Mouse (Mus musculus) lung, embryonic 16.5 days (tissue): Measurements from ENCODE around the gene Mblac1. TPM values are rescaled to one million over a fixed set of nuclear protein-coding genes. Genes with fewer than 3 reads are reported as not detected.
A peak's percentile ranks its signal among the peaks of the same experiment; 100 is the strongest.

Experiments
- ATAC-seq: fragments of 200-750 bp; cut with Nextera tagmentation; 2 replicates; pipeline ENCODE4 v1.8.0; 2017; ENCODE audit warnings: low read depth, mild to moderate bottlenecking, moderate library complexity
- H3K27ac ChIP-seq: fragments of 300-500 bp; sonication (generic); 2 replicates; pipeline ENCODE4 v1.5.1; 2014; ENCODE audit warnings: mild to moderate bottlenecking, control low read depth, low read length
- H3K27me3 ChIP-seq: fragments of 300-500 bp; sonication (generic); 2 replicates; pipeline ENCODE4 v1.6.1; 2014; ENCODE audit warnings: low read depth, low read length, mixed read lengths; ENCODE audit not compliant: control insufficient read depth, insufficient read depth
- H3K36me3 ChIP-seq: fragments of 300-500 bp; sonication (generic); 2 replicates; pipeline ENCODE4 v1.6.1; 2014; ENCODE audit warnings: low read length; ENCODE audit not compliant: control insufficient read depth, insufficient read depth
- H3K4me1 ChIP-seq: fragments of 300-500 bp; sonication (generic); replicated peaks from 2 replicates; pipeline ENCODE4 v1.6.1; 2014; ENCODE audit warnings: low read length, mixed read lengths; ENCODE audit not compliant: control insufficient read depth, insufficient read depth
- H3K4me2 ChIP-seq: fragments of 300-500 bp; sonication (generic); 2 replicates; pipeline ENCODE4 v1.6.1; 2014; ENCODE audit warnings: low read depth, low read length, control low read depth
- H3K4me3 ChIP-seq: fragments of 300-500 bp; sonication (generic); 2 replicates; pipeline ENCODE4 v1.5.1; 2014; ENCODE audit warnings: mild to moderate bottlenecking, low read length, control low read depth
- H3K9ac ChIP-seq: fragments of 300-500 bp; sonication (generic); 2 replicates; pipeline ENCODE4 v1.6.1; 2014; ENCODE audit warnings: low read length, control low read depth
- H3K9me3 ChIP-seq: fragments of 300-500 bp; sonication (generic); 2 replicates; pipeline ENCODE4 v1.6.1; 2016; ENCODE audit warnings: low read length; ENCODE audit not compliant: control insufficient read depth
- WGBS: fragments of 180-500 bp; shearing (Covaris S2); extraction: QIAGEN DNeasy Blood & Tissue Kit; methylation state at CpG from one replicate; pipeline ENCODE4 v1.1.7; 2014; 5-methylcytosine and 5-hydroxymethylcytosine counted together
- microRNA counts: library from miRNA; unstranded; fragments of <30 nt; microRNA quantifications from one replicate; lab custom pipeline; 2016
- microRNA-seq: library from miRNA; unstranded; fragments of <30 nt; microRNA quantifications from one replicate; pipeline ENCODE4, GENCODE M21; 2016
- polyA plus RNA-seq: library from polyadenylated mRNA; unstranded; fragments of >200 nt; fragmentation: Nextera tagmentation; extraction: Ambion mirVana; gene quantifications from 2 replicates; pipeline ENCODE4 v1.2.1, GENCODE M21; 2015

The Mblac1 gene
- polyA plus RNA-seq, 1 experiment from 2014 or later, result 8.8 TPM

DNA sequence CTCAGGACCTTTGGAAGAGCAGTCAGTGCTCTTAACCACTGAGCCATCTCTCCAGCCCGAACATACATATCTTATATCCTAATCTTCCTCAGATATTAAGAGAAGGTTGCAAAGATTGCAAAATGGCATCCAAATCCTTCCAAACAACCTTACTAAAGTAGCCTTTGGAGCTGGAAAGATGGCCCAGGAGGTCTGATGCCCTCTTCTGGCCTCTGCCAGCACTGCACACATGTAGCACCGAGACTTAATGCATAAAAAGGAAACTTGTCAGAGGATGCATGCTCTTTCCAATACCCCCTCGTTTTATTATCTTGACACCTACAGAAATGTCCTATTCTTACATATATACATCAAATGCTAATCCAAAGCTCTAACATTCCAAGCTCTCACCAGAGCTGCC lies 33.9 kb downstream of the Mblac1 start:
- ATAC-seq, result no peak
- H3K4me1 ChIP-seq, result no peaks in the 10 kb centered on the region
- no peaks in the 10 kb centered on the region for H3K27me3 ChIP-seq
- 49% methylated on average over 3 of the region's 3 CpGs for WGBS
- H3K27ac ChIP-seq, result no peak overlapping the region
- no peak overlapping the region for H3K4me2 ChIP-seq
- no peaks in the 10 kb centered on the region for H3K36me3 ChIP-seq
- no peaks in the 10 kb centered on the region for H3K9me3 ChIP-seq
- no peak overlapping the region for H3K9ac ChIP-seq
- H3K4me3 ChIP-seq, result no peak overlapping the region

DNA sequence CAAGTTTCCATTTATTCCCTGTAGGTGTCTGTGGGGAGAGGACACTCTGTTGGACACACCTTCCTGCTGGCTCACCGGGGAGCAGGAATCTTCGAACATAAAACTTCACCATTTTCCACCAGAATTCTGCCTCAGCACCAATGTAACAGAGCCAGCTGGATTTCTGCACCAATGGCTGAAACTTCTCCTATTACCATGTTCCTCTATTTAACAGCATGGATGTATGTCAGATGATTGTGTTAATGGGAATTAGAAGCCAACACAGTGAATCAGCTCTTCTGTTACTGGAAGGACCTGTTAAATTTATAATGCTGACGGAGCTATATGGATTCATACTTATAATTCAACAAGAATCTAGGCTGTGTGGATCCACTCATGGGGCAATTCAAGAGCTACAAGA lies 35.4 kb downstream of the Mblac1 start:
- Histone ChIP-seq H3K9ac (no peak overlapping the region), H3K9me3 (no peaks in the 10 kb centered on the region), H3K27me3 (no peaks in the 10 kb centered on the region), H3K4me3 (no peak overlapping the region), H3K27ac (no peak overlapping the region), H3K4me1 (no peaks in the 10 kb centered on the region), H3K4me2 (no peak overlapping the region), H3K36me3 (no peaks in the 10 kb centered on the region)
- ATAC-seq, result no peak
- 82% methylated on average over 3 of the region's 3 CpGs for WGBS

DNA sequence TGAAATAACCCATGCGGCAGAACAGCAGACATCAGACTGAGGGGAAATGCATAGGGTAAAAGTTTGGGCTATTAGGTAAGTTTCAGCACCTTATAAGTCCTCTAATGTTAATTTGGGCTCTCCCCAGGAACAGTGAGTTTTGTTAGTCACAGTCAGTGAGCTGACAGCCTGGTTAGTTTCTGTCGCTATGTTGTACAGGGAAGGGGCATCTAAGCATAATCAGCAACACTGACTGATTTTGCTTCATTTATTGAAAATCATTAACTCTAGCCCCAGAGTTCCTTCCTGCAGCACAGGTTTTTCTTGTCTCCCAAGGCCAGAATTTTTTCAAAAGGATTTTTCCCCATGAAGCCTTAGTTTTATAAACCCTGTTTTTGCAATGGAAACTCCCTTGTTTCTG lies 39.7 kb downstream of the Mblac1 start:
- Histone ChIP-seq H3K27me3 (no peaks in the 10 kb centered on the region), H3K4me1 (no peaks in the 10 kb centered on the region), H3K27ac (no peak overlapping the region), H3K4me3 (no peak overlapping the region), H3K9ac (no peak overlapping the region), H3K9me3 (no peaks in the 10 kb centered on the region), H3K4me2 (no peak overlapping the region), H3K36me3 (no peaks in the 10 kb centered on the region)
- WGBS, result 74% methylated on average over 2 of the region's 2 CpGs
- ATAC-seq, result no peak

DNA sequence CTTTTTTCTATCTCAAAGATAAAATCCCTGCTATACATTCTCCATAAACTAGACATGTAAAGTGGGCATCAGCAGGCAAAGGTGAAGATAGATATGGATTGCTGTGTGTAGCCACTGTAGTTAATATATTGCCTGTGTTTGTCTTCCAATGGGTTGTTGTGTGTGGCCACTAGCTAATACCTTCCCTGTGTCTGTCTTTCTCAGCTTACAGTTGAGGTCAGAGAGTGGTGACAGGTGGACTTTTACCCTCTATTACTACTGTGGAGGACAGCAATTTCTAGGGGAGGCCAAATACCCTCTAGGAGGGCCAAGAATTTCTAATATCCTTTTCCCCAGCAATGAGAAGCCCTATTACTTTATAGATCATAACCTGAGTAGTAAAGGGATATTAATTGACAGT lies 40.1 kb downstream of the Mblac1 start:
- H3K9ac ChIP-seq, result no peak overlapping the region
- no peak for ATAC-seq
- no peak overlapping the region for H3K27ac ChIP-seq
- H3K4me3 ChIP-seq, result no peak overlapping the region
- H3K27me3 ChIP-seq, result no peaks in the 10 kb centered on the region
- H3K9me3 ChIP-seq, result no peaks in the 10 kb centered on the region
- no peaks in the 10 kb centered on the region for H3K36me3 ChIP-seq
- no peak overlapping the region for H3K4me2 ChIP-seq
- no peaks in the 10 kb centered on the region for H3K4me1 ChIP-seq

DNA sequence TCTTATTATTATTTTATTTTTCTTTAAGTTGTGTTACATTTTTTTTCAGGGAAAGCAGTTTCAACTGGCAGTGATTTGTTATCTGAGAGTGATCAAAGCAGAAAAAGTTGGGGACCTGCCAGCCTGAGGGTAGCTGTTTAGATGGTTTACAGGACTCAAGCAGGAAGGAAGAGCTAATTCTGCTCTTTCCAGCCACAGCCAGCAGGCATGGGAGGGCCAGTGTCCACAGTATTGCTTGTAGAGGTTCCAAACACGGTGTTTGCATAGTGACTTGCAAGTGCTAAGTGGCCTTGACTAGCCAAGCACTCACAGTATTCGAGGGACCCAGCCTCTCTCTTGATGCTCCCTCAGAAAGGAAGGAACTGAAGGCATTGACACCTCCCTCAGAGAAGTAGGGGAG lies 47.4 kb downstream of the Mblac1 start:
- 7% methylated on average over 2 of the region's 2 CpGs for WGBS
- Histone ChIP-seq H3K9ac (no peak overlapping the region), H3K9me3 (no peaks in the 10 kb centered on the region), H3K27me3 (no peaks in the 10 kb centered on the region), H3K27ac (no peak overlapping the region), H3K36me3 (no peaks in the 10 kb centered on the region), H3K4me1 (no peaks in the 10 kb centered on the region), H3K4me3 (no peak overlapping the region), H3K4me2 (no peak overlapping the region)
- no peak for ATAC-seq

MicroRNAs within 50 kb of the gene (microRNA counts, 519-probe panel; counts per million panel counts)
- microRNA mmu-miR-106b (lab: Ali Mortazavi, UCI), result 4,286 counts per million, percentile 87 among the panel's probes with 10 or more counts
- 5,089 counts per million, percentile 95 among the panel's probes with 10 or more counts for microRNA mmu-miR-25 (lab: Ali Mortazavi, UCI)
- microRNA mmu-miR-93 (lab: Ali Mortazavi, UCI), result 4,235 counts per million, percentile 85 among the panel's probes with 10 or more counts

Small RNAs within 50 kb of the gene (microRNA-seq; reads per million reads assigned to microRNA genes)
- 6,708 reads per million, percentile 92 among the genes with 10 or more reads in this experiment for gene Mir106b
- 565 reads per million, percentile 70 among the genes with 10 or more reads in this experiment for gene Mir25
- 9,171 reads per million, percentile 94 among the genes with 10 or more reads in this experiment for gene Mir93

Other genes starting within 250 kb of the Mblac1 start
- 0.08 and 0.10 TPM in 2 replicates for gene Gjc3, start 231.2 kb upstream of the Mblac1 start, polyA plus RNA-seq
- gene Azgp1, start 212.8 kb upstream of the Mblac1 start, polyA plus RNA-seq, result 1.1 TPM in 1 of 2 replicates, not detected in the other
- not detected in 2 replicates for gene Smok3a, start 173.1 kb upstream of the Mblac1 start, polyA plus RNA-seq
- gene Smok3b, start 172.9 kb upstream of the Mblac1 start, polyA plus RNA-seq, result not detected in 2 replicates
- not detected in 2 replicates for gene Smok3c, start 141.1 kb upstream of the Mblac1 start, polyA plus RNA-seq
- gene Zkscan1, start 109.2 kb upstream of the Mblac1 start, polyA plus RNA-seq, result 14.8 and 18.1 TPM in 2 replicates
- gene Zscan21, start 77.4 kb upstream of the Mblac1 start, polyA plus RNA-seq, result 57.9 and 61.5 TPM in 2 replicates
- 22.8 and 24.0 TPM in 2 replicates for gene Zfp113, start 38.6 kb upstream of the Mblac1 start, polyA plus RNA-seq
- gene Cops6, start 33.2 kb upstream of the Mblac1 start, polyA plus RNA-seq, result 292 and 301 TPM in 2 replicates
- 26.2 and 27.4 TPM in 2 replicates for gene Ap4m1, start 22.3 kb upstream of the Mblac1 start, polyA plus RNA-seq
- gene Mcm7, start 21.9 kb upstream of the Mblac1 start, polyA plus RNA-seq, result 180 and 197 TPM in 2 replicates
- gene Taf6, start 6.9 kb upstream of the Mblac1 start, polyA plus RNA-seq, result 87.3 and 88.8 TPM in 2 replicates
- gene Cnpy4, start 6.8 kb upstream of the Mblac1 start, polyA plus RNA-seq, result 59.5 and 60.5 TPM in 2 replicates
- gene Nxpe5, start 31.6 kb downstream of the Mblac1 start, polyA plus RNA-seq, result not detected in 2 replicates
- gene Lamtor4, start 61.2 kb downstream of the Mblac1 start, polyA plus RNA-seq, result 56.7 and 62.1 TPM in 2 replicates
- gene BC037034, start 69.7 kb downstream of the Mblac1 start, polyA plus RNA-seq, result 3.8 and 6.2 TPM in 2 replicates
- gene Gal3st4, start 78.5 kb downstream of the Mblac1 start, polyA plus RNA-seq, result 1.2 and 1.5 TPM in 2 replicates
- 0.13 and 0.19 TPM in 2 replicates for gene Gm43720, start 85.6 kb downstream of the Mblac1 start, polyA plus RNA-seq
- gene Gpc2, start 85.7 kb downstream of the Mblac1 start, polyA plus RNA-seq, result 16.7 and 17.1 TPM in 2 replicates
- gene Stag3, start 85.9 kb downstream of the Mblac1 start, polyA plus RNA-seq, result 3.5 and 4.4 TPM in 2 replicates
- gene Pvrig, start 147.6 kb downstream of the Mblac1 start, polyA plus RNA-seq, result 0.39 TPM in 1 of 2 replicates, not detected in the other
- 32.3 and 32.9 TPM in 2 replicates for gene Zfp157, start 247.2 kb downstream of the Mblac1 start, polyA plus RNA-seq